Mouse (Mus musculus): Measurements from ENCODE around the gene Cracr2a. TPM values are rescaled to one million over a fixed set of nuclear protein-coding genes. Genes with fewer than 3 reads are reported as not detected.

Gene Cracr2a
- polyA plus RNA-seq, 1 experiment from 2014 or later: 0.79 TPM

DNA sequence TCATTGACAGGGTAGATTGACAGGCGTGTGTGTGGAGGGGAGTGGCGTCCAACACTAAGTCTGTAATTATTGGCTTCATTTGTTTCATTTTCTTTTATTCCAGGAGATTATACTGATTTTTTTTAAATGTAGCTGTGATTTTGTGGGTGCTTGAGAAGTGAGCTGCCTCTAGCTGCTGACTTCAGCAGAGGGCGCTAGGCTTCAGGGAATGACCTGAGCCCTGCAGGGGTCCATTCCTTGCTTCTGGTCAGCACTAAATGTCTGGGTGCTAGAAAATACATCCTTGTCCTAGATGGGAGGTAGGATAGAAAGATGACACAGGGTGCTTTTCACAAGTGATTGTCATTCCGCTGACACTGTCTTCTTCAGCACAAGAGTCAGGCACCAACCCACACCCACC, 108.9 kb downstream of the Cracr2a start:
- Histone ChIP-seq H3K4me2 (ENCODE audit: low read depth, low read length) (no peak overlapping the region), H3K9ac (replicated peaks; ENCODE audit: low read length) (no peak overlapping the region), H3K9me3 (replicated peaks; ENCODE audit: control insufficient read depth, low read length) (no peaks in the 10 kb centered on the region), H3K36me3 (replicated peaks; ENCODE audit: control insufficient read depth, insufficient read depth, low read depth, low read length) (no peaks in the 10 kb centered on the region), H3K27ac (replicated peaks; ENCODE audit: low read depth, low read length) (no peak overlapping the region), H3K27me3 (ENCODE audit: control insufficient read depth, insufficient read depth, low read length) (no peaks in the 10 kb centered on the region), H3K4me3 (ENCODE audit: low read depth, low read length) (no peak overlapping the region), H3K4me1 (ENCODE audit: control insufficient read depth, insufficient read depth, low read length) (no peaks in the 10 kb centered on the region)
- DNase-seq (ENCODE audit: low spot score) (no peak), ATAC-seq (replicated peaks; ENCODE audit: insufficient number of reproducible peaks, low FRiP score, low TSS enrichment, low read depth) (no peak)
- WGBS: 90% methylated on average over 4 of the region's 4 CpGs

DNA sequence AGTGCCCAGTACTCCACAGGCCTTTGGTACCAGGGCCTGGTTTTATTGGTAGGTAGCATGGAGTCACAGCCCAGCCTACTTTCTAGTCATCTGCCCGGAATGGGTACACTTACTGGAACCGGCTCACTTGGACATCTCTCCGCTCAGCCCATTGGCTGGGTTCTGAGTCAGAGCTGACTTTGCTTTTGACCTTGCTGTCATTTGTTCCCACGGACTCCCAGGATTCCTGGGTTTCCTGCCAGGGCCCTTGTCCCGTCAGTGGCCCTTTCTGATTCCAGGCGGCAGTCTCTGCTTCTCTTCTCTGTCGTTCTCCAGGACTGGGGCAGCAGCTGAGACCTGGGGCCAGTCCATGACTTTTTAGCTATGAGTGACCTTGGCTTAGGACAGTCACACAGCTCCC, 110.9 kb downstream of the Cracr2a start:
- H3K27me3 ChIP-seq (ENCODE audit: control insufficient read depth, insufficient read depth, low read length): no peaks in the 10 kb centered on the region
- H3K4me1 ChIP-seq (ENCODE audit: control insufficient read depth, insufficient read depth, low read length): no peaks in the 10 kb centered on the region
- H3K27ac ChIP-seq (replicated peaks; ENCODE audit: low read depth, low read length): no peak overlapping the region
- H3K36me3 ChIP-seq (replicated peaks; ENCODE audit: control insufficient read depth, insufficient read depth, low read depth, low read length): no peaks in the 10 kb centered on the region
- H3K9ac ChIP-seq (replicated peaks; ENCODE audit: low read length): no peak overlapping the region
- H3K4me3 ChIP-seq (ENCODE audit: low read depth, low read length): no peak overlapping the region
- ATAC-seq (replicated peaks; ENCODE audit: insufficient number of reproducible peaks, low FRiP score, low TSS enrichment, low read depth): no peak
- no peak overlapping the region for H3K4me2 ChIP-seq (ENCODE audit: low read depth, low read length)
- no peaks in the 10 kb centered on the region for H3K9me3 ChIP-seq (replicated peaks; ENCODE audit: control insufficient read depth, low read length)
- no peak for DNase-seq (ENCODE audit: low spot score)
- WGBS: 79% methylated on average over 7 of the region's 7 CpGs

GRCm38 (mm10) chr6:127676866-127677265, 115.7 kb downstream of the Cracr2a start:
- no peak overlapping the region for H3K27ac ChIP-seq (replicated peaks; ENCODE audit: low read depth, low read length)
- H3K4me3 ChIP-seq (ENCODE audit: low read depth, low read length): no peak overlapping the region
- ATAC-seq (replicated peaks; ENCODE audit: insufficient number of reproducible peaks, low FRiP score, low TSS enrichment, low read depth): no peak

GRCm38 (mm10) chr6:127678320-127678719, 117.2 kb downstream of the Cracr2a start:
- Histone ChIP-seq H3K9me3 (replicated peaks; ENCODE audit: control insufficient read depth, low read length) (no peaks in the 10 kb centered on the region), H3K4me2 (ENCODE audit: low read depth, low read length) (no peak overlapping the region), H3K27me3 (ENCODE audit: control insufficient read depth, insufficient read depth, low read length) (no peaks in the 10 kb centered on the region), H3K4me3 (ENCODE audit: low read depth, low read length) (no peak overlapping the region), H3K4me1 (ENCODE audit: control insufficient read depth, insufficient read depth, low read length) (no peaks in the 10 kb centered on the region), H3K36me3 (replicated peaks; ENCODE audit: control insufficient read depth, insufficient read depth, low read depth, low read length) (no peaks in the 10 kb centered on the region), H3K9ac (replicated peaks; ENCODE audit: low read length) (no peak overlapping the region), H3K27ac (replicated peaks; ENCODE audit: low read depth, low read length) (no peak overlapping the region)
- 75% methylated on average over 9 of the region's 9 CpGs for WGBS
- DNase-seq (ENCODE audit: low spot score) (no peak), ATAC-seq (replicated peaks; ENCODE audit: insufficient number of reproducible peaks, low FRiP score, low TSS enrichment, low read depth) (no peak)

More at GRCm38 (mm10) chr6:127676866-127677265, 115.7 kb downstream of the Cracr2a start:
- DNase-seq (ENCODE audit: low spot score): no peak
- Histone ChIP-seq H3K36me3 (replicated peaks; ENCODE audit: control insufficient read depth, insufficient read depth, low read depth, low read length) (no peaks in the 10 kb centered on the region), H3K4me1 (ENCODE audit: control insufficient read depth, insufficient read depth, low read length) (no peaks in the 10 kb centered on the region), H3K4me2 (ENCODE audit: low read depth, low read length) (no peak overlapping the region), H3K9me3 (replicated peaks; ENCODE audit: control insufficient read depth, low read length) (no peaks in the 10 kb centered on the region), H3K9ac (replicated peaks; ENCODE audit: low read length) (no peak overlapping the region), H3K27me3 (ENCODE audit: control insufficient read depth, insufficient read depth, low read length) (no peaks in the 10 kb centered on the region)
- 75% methylated on average over 11 of the region's 11 CpGs for WGBS

- Histone ChIP-seq H3K9me3 (replicated peaks; ENCODE audit: control insufficient read depth, low read length) (no peaks in the 10 kb centered on the region), H3K4me3 (ENCODE audit: low read depth, low read length) (no peak overlapping the region), H3K27me3 (ENCODE audit: control insufficient read depth, insufficient read depth, low read length) (no peaks in the 10 kb centered on the region), H3K4me2 (ENCODE audit: low read depth, low read length) (no peak overlapping the region), H3K27ac (replicated peaks; ENCODE audit: low read depth, low read length) (no peak overlapping the region), H3K9ac (replicated peaks; ENCODE audit: low read length) (no peak overlapping the region), H3K36me3 (replicated peaks; ENCODE audit: control insufficient read depth, insufficient read depth, low read depth, low read length) (no peaks in the 10 kb centered on the region), H3K4me1 (ENCODE audit: control insufficient read depth, insufficient read depth, low read length) (no peaks in the 10 kb centered on the region)
- no peak for DNase-seq (ENCODE audit: low spot score)
- no peak for ATAC-seq (replicated peaks; ENCODE audit: insufficient number of reproducible peaks, low FRiP score, low TSS enrichment, low read depth)
- 72% methylated on average over 3 of the region's 3 CpGs for WGBS
Observed at GRCm38 (mm10) chr6:127678998-127679397, 117.9 kb downstream of the Cracr2a start.

DNA sequence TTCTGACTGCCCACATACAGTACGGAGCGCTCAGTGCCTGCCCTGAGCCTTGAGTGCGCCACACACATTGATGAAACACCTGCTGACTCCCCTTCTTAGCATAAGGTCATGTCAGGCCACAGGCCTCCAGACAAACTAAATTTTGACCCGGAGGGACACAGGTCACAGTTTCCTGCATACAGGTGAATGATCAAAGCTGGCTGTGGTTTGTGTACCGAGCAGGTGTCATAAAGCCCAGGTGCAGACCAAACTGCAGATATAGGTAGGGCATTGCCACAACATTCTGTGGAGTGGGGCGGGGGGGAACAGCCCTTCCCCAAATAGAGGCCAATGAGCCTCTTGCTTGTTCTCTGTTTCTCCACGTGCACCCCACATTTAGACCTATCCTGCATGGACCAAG, 119.6 kb downstream of the Cracr2a start:
- Histone ChIP-seq H3K27ac (replicated peaks; ENCODE audit: low read depth, low read length) (no peak overlapping the region), H3K9me3 (replicated peaks; ENCODE audit: control insufficient read depth, low read length) (no peaks in the 10 kb centered on the region), H3K27me3 (ENCODE audit: control insufficient read depth, insufficient read depth, low read length) (no peaks in the 10 kb centered on the region), H3K4me1 (ENCODE audit: control insufficient read depth, insufficient read depth, low read length) (no peaks in the 10 kb centered on the region), H3K4me2 (ENCODE audit: low read depth, low read length) (no peak overlapping the region), H3K9ac (replicated peaks; ENCODE audit: low read length) (no peak overlapping the region), H3K36me3 (replicated peaks; ENCODE audit: control insufficient read depth, insufficient read depth, low read depth, low read length) (no peaks in the 10 kb centered on the region), H3K4me3 (ENCODE audit: low read depth, low read length) (no peak overlapping the region)
- ATAC-seq (replicated peaks; ENCODE audit: insufficient number of reproducible peaks, low FRiP score, low TSS enrichment, low read depth) (no peak), DNase-seq (ENCODE audit: low spot score) (no peak)
- 85% methylated on average over 7 of the region's 7 CpGs for WGBS

DNA sequence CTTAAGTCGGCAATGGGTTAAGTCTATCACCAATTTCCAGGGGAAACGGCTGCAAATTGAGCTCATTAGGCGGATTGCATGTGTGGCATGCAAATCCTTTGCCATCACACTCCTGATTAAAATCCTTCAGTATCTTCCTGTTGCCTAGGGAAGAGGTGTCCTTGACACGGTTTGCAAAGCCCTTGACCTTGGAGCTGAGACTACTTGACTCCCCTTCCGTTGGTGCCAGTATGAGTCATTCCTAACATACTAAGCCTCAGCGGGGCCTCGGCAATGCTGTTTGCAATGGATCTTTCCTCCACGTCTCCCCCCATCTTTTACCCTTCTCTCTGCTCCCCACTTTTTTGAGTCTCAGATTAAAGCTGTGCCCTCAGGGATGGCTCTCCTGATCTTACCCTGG, 122.4 kb downstream of the Cracr2a start:
- no peak overlapping the region for H3K27ac ChIP-seq (replicated peaks; ENCODE audit: low read depth, low read length)
- no peak for ATAC-seq (replicated peaks; ENCODE audit: insufficient number of reproducible peaks, low FRiP score, low TSS enrichment, low read depth)
- H3K27me3 ChIP-seq (ENCODE audit: control insufficient read depth, insufficient read depth, low read length): no peaks in the 10 kb centered on the region
- no peak overlapping the region for H3K4me3 ChIP-seq (ENCODE audit: low read depth, low read length)
- H3K36me3 ChIP-seq (replicated peaks; ENCODE audit: control insufficient read depth, insufficient read depth, low read depth, low read length): no peaks in the 10 kb centered on the region
- no peak for DNase-seq (ENCODE audit: low spot score)
- no peaks in the 10 kb centered on the region for H3K4me1 ChIP-seq (ENCODE audit: control insufficient read depth, insufficient read depth, low read length)
- H3K4me2 ChIP-seq (ENCODE audit: low read depth, low read length): no peak overlapping the region
- H3K9ac ChIP-seq (replicated peaks; ENCODE audit: low read length): no peak overlapping the region
- no peaks in the 10 kb centered on the region for H3K9me3 ChIP-seq (replicated peaks; ENCODE audit: control insufficient read depth, low read length)
- whole genome bisulfite sequencing: 68% methylated on average over 8 of the region's 8 CpGs

GRCm38 (mm10) chr6:127684981-127685380, 123.8 kb downstream of the Cracr2a start:
- H3K4me2 ChIP-seq (ENCODE audit: low read depth, low read length): no peak overlapping the region
- H3K27me3 ChIP-seq (ENCODE audit: control insufficient read depth, insufficient read depth, low read length): no peaks in the 10 kb centered on the region
- H3K9me3 ChIP-seq (replicated peaks; ENCODE audit: control insufficient read depth, low read length): no peaks in the 10 kb centered on the region
- ATAC-seq (replicated peaks; ENCODE audit: insufficient number of reproducible peaks, low FRiP score, low TSS enrichment, low read depth) (no peak), DNase-seq (ENCODE audit: low spot score) (no peak)
- 75% methylated on average over 4 of the region's 4 CpGs for WGBS
- no peaks in the 10 kb centered on the region; the same call in 1 of the 2 replicates for H3K4me1 ChIP-seq (ENCODE audit: control insufficient read depth, insufficient read depth, low read length)
- H3K27ac ChIP-seq (replicated peaks; ENCODE audit: low read depth, low read length): no peak overlapping the region
- no peaks in the 10 kb centered on the region for H3K36me3 ChIP-seq (replicated peaks; ENCODE audit: control insufficient read depth, insufficient read depth, low read depth, low read length)
- no peak overlapping the region for H3K4me3 ChIP-seq (ENCODE audit: low read depth, low read length)
- H3K9ac ChIP-seq (replicated peaks; ENCODE audit: low read length): no peak overlapping the region
